Mouse (Mus musculus) heart, adult 9 months (tissue): ENCODE results near the gene Zfp523.

Experiments used
- DNase-seq, 2 experiments: peaks; one replicate each; pipeline ENCODE4 v3.0.0; 2022; ENCODE audit warnings: low spot score in 2 of 2

Zfp523 gene

DNA sequence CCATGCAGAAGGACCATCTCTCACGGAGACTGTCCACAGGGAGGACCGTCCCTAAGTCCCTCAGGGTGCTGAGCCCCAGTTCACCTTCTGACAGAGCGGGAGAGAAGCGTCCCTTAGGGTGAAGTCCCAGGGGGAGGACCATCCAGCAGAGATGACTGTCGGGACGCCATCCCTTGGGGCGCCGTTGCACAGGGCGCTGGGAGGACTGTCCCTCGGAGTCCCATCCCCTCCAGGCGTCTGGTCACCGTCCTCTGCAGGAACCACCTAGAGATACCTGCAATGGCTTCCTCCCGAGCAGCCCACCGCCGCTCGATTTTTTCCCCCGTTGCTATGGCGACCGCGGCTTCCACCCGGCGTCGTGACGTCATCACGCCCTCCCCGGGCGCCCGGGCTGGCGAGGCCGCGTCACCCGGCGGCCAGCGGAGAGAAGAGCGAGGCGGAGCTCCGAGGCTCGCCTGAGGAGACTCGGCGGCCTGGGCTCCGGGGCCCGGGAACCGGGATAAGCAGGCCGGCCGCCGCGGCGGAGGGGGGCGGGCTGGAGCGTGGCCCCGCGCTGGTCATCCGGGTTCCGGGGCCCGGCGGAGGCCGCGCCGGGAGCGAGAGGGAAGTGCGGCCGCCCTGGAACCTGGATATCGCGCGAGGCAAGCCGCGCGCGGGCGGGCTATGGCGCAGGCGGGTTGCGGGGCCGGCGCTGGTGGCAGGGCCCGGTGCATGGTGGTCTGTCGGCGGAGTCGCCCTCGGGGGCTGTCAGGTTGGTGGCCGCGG lies at the start of gene Zfp523:
Gene Zfp523 (plus strand): TSS at position 355 of the 765 bp plus-strand sequence.
- DNase-seq, result peak; percentile 91

GRCm38 (mm10) chr17:28129796-28130195 lies 47.1 kb upstream of the Zfp523 start:
- no peak for DNase-seq

GRCm38 (mm10) chr17:28130391-28131125 lies 46.4 kb upstream of the Zfp523 start:
- DNase-seq, result no peak

GRCm38 (mm10) chr17:28131156-28131555 lies 45.8 kb upstream of the Zfp523 start:
- DNase-seq, result no peak

DNA sequence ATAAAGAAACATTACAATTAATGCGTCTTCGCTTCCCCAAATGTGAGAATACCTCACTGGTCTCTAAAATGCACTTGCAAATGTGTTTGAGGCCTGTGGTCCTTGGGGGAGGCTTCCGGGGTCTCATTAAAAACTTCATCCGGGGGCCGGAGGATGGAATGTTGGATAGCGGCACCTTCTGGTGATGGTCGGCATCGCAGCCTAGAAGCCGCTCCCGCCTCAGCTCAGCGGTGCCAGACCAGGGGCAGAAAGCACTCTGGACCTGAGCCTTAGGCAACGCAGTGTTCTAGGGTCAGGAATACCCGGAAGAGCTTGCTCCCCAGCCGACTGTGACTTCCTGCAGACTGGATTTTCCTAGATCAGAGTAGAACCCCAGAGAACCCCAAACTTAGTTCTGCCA lies 43.7 kb upstream of the Zfp523 start:
- DNase-seq, result peak; percentile 13 to 18

GRCm38 (mm10) chr17:28135496-28135895 lies 41.4 kb upstream of the Zfp523 start:
- no peak for DNase-seq

- DNase-seq, result no peak
Measured at GRCm38 (mm10) chr17:28136266-28136665, 40.7 kb upstream of the Zfp523 start.

DNA sequence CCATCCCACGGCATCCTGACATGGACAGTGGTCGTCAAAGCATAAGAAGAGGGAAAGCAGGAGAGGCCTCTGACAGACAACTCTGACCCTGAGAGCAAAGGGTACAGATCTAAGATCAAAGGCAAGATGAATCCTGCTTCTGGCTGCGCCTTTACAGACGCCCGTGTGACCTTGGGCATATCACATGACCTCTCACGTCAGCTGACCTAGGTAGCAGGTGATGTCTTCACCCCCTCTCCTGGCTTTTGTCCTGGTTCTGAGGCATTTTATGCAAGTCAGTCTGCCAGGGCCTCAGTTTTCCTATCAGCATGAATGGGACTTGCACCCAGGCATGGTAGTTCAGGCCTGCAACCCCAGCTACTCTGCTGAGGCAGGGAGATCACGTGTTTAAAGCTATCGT lies 38.9 kb upstream of the Zfp523 start:
- no peak for DNase-seq

DNA sequence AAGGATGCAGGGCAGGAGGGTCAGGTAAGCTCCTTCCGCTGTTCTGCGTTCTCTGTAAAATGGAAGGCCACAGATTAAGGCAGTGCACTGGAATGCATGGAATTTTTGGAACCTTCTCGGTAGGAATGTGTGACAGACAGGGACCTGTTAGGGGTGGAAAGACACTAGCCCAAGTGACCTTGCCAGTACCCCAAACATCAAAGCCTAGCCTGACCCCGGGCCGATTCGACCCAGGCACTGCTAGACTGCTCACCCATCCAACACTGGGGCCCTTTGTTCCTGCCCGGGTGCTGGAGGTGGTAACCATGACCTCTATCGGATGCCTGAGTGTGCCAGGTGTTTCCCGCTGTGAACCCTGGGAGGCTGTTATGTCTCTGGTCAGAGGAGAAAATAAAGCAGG lies 38.2 kb upstream of the Zfp523 start:
- no peak for DNase-seq

DNA sequence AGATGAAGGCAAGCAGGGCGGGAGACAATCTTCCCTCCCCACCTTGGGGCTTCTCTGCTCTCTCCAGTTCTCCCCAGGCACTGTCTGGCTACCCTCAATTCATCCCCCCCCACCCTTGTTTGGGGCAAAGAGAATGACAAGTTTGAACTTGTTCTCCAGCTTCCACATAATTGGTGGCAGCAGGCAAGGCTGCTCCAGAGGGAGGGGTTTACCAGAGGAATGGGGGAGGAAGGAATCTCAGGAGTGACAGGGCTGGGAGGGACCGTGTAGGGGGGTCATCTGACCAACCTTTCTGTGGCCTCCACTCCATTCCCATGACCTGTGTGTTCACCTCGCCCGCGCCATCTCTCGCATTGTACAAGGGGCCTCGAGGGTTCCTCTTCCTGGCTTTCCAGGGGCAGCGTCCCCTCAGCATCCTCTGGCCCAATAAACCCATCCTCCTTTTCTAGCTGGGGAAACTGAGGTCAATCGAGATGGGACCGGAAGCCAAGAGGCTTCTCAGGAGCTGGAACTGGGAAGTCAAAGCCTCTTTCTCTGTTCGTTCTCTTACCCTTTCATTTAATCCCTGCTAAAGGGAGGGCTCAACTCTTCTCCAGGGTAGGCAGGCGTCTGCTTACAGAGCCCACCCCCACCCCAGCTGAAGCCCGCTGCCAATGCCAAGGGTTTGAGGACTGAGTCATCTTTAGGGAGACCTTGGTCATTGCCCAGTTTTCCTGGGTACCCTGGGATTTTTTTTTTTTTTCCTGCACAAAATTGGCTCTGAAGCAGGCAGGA lies 36.3 kb upstream of the Zfp523 start:
- no peak for DNase-seq

DNA sequence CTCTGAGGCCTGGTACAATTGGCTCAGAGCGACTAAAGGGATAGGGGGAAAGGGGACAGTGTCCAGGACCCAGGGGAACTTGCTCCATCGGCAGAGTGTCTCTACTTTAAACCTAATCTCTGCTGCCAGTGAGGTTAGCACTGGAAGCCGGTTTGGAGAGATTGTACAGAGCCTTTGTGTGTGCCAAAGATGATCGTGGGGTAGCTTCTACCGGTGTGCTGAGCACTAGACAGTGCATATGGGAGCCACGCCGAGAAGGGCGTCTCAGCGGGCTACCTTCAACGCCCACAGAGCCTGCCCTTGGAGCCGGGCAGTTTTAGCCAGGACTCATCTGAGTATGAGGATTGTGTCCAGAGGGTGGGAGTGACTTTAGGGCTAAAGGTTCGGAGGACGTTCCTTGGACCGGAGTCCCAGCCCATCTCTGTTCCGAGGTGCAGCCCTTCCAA lies 35.7 kb upstream of the Zfp523 start:
- no peak for DNase-seq

DNA sequence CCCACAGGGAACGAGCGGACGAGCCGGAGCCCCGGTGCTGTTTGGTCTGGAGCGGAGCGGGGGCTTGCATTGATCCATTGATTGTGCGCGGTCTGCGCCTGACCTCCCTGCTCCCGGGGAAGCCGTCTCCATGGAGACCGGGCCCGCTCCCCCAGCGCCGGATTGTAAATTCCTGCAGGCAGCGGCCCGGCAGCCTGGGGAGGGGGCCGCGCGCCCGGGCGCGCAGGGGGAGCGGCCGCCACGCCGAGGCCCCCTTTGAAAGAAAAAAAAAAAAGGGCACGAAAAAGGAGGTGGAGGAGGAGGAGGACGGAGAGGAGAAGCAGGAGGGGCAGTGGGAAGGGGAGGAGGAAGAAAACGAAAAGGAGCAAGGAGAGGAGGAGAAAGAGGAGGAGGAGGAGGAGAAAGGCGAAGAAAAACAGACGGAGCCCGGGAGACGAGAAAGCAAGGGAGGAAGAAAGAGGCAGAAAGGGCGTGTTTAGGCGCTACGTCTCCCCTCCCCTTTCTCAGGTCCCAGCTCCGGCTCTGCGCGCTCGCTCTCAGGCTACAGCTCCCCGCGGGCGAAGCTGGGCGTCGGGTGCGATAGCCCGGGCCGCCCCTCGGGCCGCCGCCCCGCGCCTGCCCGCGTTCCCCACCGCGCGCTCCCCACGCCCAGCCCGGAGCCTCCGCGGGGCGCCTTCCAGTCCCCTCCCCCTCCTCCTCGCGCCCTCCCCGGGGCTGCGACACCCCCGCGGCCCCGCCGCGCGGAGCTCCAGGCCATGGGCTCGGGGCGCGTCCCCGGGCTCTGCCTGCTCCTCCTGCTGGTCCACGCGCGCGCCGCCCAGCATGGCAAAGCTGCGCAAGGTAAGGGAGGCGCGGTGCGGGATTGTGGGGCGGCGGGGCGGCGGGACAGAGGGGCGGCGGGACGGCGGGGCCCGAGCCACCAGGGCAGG lies 34.9 kb upstream of the Zfp523 start, which contains the start of gene Scube3:
Gene Scube3 (plus strand): TSS at position 371 of the 929 bp plus-strand sequence.
- DNase-seq, result no peak

DNA sequence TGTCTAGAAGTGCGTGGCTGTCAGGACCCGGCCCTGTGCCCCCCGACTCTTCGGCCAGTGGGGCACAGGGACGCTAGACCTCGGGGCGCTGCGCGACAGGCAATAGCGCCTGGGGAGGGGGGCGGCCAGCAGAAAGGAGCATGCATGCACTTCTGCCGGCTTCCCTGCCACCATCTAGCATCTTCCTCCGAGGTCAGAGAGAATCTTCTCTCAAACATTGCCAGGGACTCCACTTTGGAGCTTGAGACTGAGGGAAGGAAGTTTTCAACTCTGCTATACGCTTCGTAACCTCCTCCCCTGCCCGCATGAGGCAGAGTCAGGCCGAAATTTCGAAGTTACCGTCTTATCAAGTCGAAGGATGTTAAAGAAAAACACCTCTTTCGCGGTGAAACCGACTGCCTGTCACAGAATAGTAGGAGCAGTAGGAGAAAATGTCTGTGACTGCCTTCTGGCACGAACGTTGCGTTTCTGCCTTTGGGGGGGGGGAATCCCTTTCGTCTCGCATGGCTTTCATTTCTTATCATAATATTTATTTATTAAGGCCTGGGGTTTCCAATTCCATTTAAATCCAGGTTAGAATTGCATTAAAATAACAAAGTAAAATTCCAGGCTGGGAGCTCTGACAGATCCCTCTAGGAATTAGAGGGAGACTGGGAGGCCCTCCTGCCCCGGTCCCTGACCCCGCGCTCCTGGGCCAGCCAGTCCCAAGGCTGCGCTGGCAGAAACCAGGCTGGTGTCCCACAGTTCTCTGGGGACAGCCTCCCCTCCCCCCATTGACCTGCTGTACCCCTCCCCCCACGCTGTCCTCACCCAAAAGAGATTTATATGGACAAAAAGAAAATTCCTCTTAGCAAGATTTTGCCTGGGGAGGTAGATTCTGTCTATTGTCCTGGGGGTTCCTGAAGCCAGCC lies 34.0 kb upstream of the Zfp523 start:
- DNase-seq, result no peak

GRCm38 (mm10) chr17:28143751-28144150 lies 33.2 kb upstream of the Zfp523 start:
- no peak for DNase-seq

- no peak for DNase-seq
Measured at GRCm38 (mm10) chr17:28144241-28144640, 32.7 kb upstream of the Zfp523 start.

DNA sequence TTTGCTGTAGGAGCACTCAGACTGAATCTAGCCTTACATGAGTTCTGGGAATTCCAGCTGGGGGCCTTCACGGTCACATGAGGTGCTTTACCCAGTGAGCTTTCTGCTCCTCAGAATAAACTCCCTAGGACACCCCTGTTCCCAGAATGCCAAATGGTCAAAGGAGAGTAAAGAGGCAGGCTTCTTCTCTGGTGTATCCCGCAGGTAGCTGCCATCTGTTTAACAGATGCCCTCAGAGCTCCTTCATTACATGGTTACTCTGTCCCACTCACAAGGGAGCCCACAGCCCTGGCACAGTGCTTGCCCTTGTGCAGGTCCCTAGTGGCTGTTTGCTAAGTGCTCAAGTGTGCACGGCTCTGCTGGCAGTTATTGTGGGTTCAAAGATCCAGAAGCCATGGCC lies 28.6 kb upstream of the Zfp523 start:
- no peak for DNase-seq

DNA sequence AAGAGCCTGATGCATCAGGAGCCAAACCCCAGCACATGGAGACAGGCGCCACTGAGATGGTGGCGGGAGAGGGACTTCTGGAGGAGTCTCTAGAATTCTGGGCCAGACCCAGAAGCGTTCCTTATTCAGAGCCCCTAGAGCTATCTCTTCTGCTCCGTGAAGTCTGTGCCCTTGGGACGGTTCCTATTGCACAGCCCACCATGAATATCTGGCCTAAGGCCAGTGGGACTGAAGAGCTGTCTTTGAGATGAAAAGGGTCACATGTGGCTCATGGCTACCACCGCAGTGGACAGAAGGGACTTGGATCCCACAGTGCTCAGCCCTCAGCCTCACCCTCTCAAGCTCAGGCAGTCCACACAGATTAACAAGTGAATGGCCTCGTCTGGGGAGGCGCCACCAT lies 27.2 kb upstream of the Zfp523 start:
- DNase-seq, result no peak

DNA sequence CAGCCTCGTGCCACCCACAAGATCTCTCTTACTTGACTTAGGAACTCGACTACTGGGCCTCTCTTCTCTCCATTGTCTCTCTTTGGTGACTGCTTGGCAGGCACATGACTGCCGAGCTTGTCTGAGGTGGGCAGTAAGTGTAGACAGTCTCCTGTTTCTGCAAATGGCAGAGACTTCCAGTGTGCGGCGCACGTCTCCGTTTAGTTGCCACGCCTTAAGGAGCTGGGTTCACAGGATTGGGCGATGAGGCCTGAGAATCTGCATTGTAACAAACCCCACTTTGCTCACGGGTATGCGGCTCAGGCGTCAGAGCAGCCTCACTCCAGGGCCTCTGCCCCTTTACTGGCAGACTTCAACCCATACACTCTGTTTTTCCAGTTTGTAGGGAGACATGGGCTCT lies 26.5 kb upstream of the Zfp523 start:
- no peak for DNase-seq

- DNase-seq, result no peak
Measured at GRCm38 (mm10) chr17:28153095-28153494, 23.8 kb upstream of the Zfp523 start.

GRCm38 (mm10) chr17:28154970-28155369 lies 22.0 kb upstream of the Zfp523 start:
- no peak for DNase-seq
